Mouse (Mus musculus): ENCODE measurements around the gene Megf11. TPM values are rescaled to one million over a fixed set of nuclear protein-coding genes. Genes with fewer than 3 reads are reported as not detected.

The Megf11 gene
- polyA plus RNA-seq, 1 experiment from 2014 or later = 0.11 TPM

DNA sequence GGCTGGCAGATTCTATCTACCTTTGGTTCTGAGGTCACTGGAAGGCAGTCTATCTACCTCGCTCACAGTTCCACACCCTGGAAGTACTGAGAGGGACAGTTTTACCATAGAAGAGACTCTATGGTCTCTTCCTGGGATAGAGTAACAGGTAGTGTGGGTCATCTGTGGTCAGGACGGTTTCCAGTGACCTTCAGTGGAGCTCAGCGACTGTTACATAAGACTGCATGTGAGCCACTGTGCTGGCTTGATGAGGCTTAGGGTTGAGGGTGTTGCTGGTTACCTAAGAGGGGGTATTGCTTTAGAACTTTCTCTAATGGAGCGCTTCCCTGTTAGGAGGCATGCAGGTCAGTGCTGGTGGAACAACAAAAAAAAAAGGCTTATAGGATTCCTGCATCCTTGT, 68.8 kb downstream of the Megf11 start:
- Histone ChIP-seq H3K4me3 (ENCODE audit: low read depth, low read length) (no peak overlapping the region), H3K36me3 (replicated peaks; ENCODE audit: insufficient read depth, low read length) (no peaks in the 10 kb centered on the region), H3K27ac (ENCODE audit: low read depth) (no peak overlapping the region), H3K4me1 (ENCODE audit: insufficient read depth) (peaks cover 11% of the 10 kb centered on the region; the same call in 1 of the 2 replicates), H3K9ac (replicated peaks) (no peak overlapping the region), H3K9me3 (ENCODE audit: low read length) (no peaks in the 10 kb centered on the region), H3K27me3 (ENCODE audit: insufficient read depth, low read length) (no peaks in the 10 kb centered on the region), H3K4me2 (ENCODE audit: low read depth, low read length) (no peak overlapping the region)
- TF ChIP-seq CTCF (IDR thresholded peaks at IDR 0.05; ENCODE audit: low read depth) (no peak), EP300 (IDR thresholded peaks at IDR 0.05; ENCODE audit: low read depth) (no peak)
- WGBS (ENCODE audit: insufficient replicate concordance) = 66% methylated on average over 4 of the region's 4 CpGs
- ATAC-seq (no peak), DNase-seq (no peak)

DNA sequence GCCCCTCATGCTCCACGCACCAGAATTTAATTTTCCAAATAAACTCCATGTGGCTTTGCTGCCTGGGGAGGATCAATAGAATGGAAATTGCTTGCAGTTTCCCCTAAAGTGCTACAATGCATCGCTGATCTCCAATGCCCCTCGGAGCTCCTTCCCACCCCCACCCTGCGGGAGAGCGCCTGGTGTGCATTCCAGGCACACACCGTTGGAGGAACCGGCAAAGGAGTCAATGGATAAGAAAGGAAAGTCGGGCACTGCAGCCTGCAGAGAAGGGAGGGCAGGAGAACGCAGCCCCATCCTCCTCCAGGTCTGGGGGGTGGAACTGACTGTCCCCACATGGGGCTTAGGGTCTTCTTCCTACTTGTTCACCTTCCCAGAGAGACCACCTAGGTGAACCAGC, 70.5 kb downstream of the Megf11 start:
- WGBS (ENCODE audit: insufficient replicate concordance) = 42% methylated on average over 9 of the region's 9 CpGs
- no peak for DNase-seq
- no peak overlapping the region for H3K4me3 ChIP-seq (ENCODE audit: low read depth, low read length)
- no peaks in the 10 kb centered on the region for H3K36me3 ChIP-seq (replicated peaks; ENCODE audit: insufficient read depth, low read length)
- peaks cover 11% of the 10 kb centered on the region; the same call in 1 of the 2 replicates for H3K4me1 ChIP-seq (ENCODE audit: insufficient read depth)
- H3K27ac ChIP-seq (ENCODE audit: low read depth) = no peak overlapping the region
- ATAC-seq = no peak
- H3K4me2 ChIP-seq (ENCODE audit: low read depth, low read length) = no peak overlapping the region
- no peak overlapping the region for H3K9ac ChIP-seq (replicated peaks)
- TF ChIP-seq CTCF (IDR thresholded peaks at IDR 0.05; ENCODE audit: low read depth) = no peak
- TF ChIP-seq EP300 (IDR thresholded peaks at IDR 0.05; ENCODE audit: low read depth) = no peak
- no peaks in the 10 kb centered on the region for H3K9me3 ChIP-seq (ENCODE audit: low read length)
- H3K27me3 ChIP-seq (ENCODE audit: insufficient read depth, low read length) = no peaks in the 10 kb centered on the region

GRCm38 (mm10) chr9:64457596-64457995, 72.2 kb downstream of the Megf11 start:
- WGBS (ENCODE audit: insufficient replicate concordance) = 55% methylated on average over 7 of the region's 7 CpGs
- Histone ChIP-seq H3K4me2 (ENCODE audit: low read depth, low read length) (no peak overlapping the region), H3K27ac (ENCODE audit: low read depth) (0 out of 2 replicates have a peak overlapping the region, but pooled peaks have one; percentile 52), H3K4me3 (ENCODE audit: low read depth, low read length) (no peak overlapping the region), H3K4me1 (ENCODE audit: insufficient read depth) (peaks cover 8% of the 10 kb centered on the region; the same call in 1 of the 2 replicates), H3K27me3 (ENCODE audit: insufficient read depth, low read length) (no peaks in the 10 kb centered on the region), H3K9ac (replicated peaks) (no peak overlapping the region), H3K36me3 (replicated peaks; ENCODE audit: insufficient read depth, low read length) (no peaks in the 10 kb centered on the region), H3K9me3 (ENCODE audit: low read length) (no peaks in the 10 kb centered on the region)
- DNase-seq (no peak), ATAC-seq (no peak)
- TF ChIP-seq EP300 (IDR thresholded peaks at IDR 0.05; ENCODE audit: low read depth) = no peak
- TF ChIP-seq CTCF (IDR thresholded peaks at IDR 0.05; ENCODE audit: low read depth) = no peak

GRCm38 (mm10) chr9:64461568-64462308, 76.3 kb downstream of the Megf11 start:
- no peak for TF ChIP-seq EP300 (IDR thresholded peaks at IDR 0.05; ENCODE audit: low read depth)
- no peak for TF ChIP-seq CTCF (IDR thresholded peaks at IDR 0.05; ENCODE audit: low read depth)
- 89% methylated on average over 16 of the region's 16 CpGs for WGBS (ENCODE audit: insufficient replicate concordance)
- Histone ChIP-seq H3K27me3 (ENCODE audit: insufficient read depth, low read length) (no peaks in the 10 kb centered on the region), H3K36me3 (replicated peaks; ENCODE audit: insufficient read depth, low read length) (no peaks in the 10 kb centered on the region), H3K9me3 (ENCODE audit: low read length) (no peaks in the 10 kb centered on the region), H3K27ac (ENCODE audit: low read depth) (no peak overlapping the region), H3K4me3 (ENCODE audit: low read depth, low read length) (no peak overlapping the region), H3K4me2 (ENCODE audit: low read depth, low read length) (no peak overlapping the region), H3K4me1 (ENCODE audit: insufficient read depth) (no peaks in the 10 kb centered on the region), H3K9ac (replicated peaks) (no peak overlapping the region)
- DNase-seq (no peak), ATAC-seq (no peak)

DNA sequence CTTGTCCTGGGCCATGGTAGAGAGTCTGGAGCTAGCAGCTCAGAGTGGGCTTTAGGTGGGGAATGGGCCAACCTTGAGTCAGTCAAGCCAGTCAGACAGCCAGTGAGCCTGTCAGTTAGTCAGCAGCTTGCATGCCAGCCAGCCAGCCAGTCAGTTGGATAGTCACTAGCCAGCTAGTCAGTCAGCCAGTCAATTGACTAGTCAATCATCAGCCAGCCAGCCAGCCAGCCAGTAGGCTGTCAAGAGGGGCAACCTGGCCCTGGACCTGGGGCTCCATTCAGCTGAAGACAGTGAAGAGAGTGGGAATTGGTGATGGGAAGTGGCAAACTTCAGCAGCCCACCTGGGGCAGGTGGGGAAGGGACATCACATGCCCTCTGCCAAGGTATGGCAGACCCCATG, 77.4 kb downstream of the Megf11 start:
- H3K4me1 ChIP-seq (ENCODE audit: insufficient read depth) = no peaks in the 10 kb centered on the region
- H3K9me3 ChIP-seq (ENCODE audit: low read length) = no peaks in the 10 kb centered on the region
- H3K27me3 ChIP-seq (ENCODE audit: insufficient read depth, low read length) = no peaks in the 10 kb centered on the region
- no peak overlapping the region for H3K9ac ChIP-seq (replicated peaks)
- no peak overlapping the region for H3K4me2 ChIP-seq (ENCODE audit: low read depth, low read length)
- H3K4me3 ChIP-seq (ENCODE audit: low read depth, low read length) = no peak overlapping the region
- TF ChIP-seq EP300 (IDR thresholded peaks at IDR 0.05; ENCODE audit: low read depth) = no peak
- ATAC-seq (no peak), DNase-seq (no peak)
- no peak overlapping the region for H3K27ac ChIP-seq (ENCODE audit: low read depth)
- no peaks in the 10 kb centered on the region for H3K36me3 ChIP-seq (replicated peaks; ENCODE audit: insufficient read depth, low read length)

- Histone ChIP-seq H3K4me3 (ENCODE audit: low read depth, low read length) (no peak overlapping the region), H3K27me3 (ENCODE audit: insufficient read depth, low read length) (no peaks in the 10 kb centered on the region), H3K27ac (ENCODE audit: low read depth) (no peak overlapping the region), H3K9me3 (ENCODE audit: low read length) (no peaks in the 10 kb centered on the region), H3K4me2 (ENCODE audit: low read depth, low read length) (no peak overlapping the region), H3K4me1 (ENCODE audit: insufficient read depth) (no peaks in the 10 kb centered on the region), H3K36me3 (replicated peaks; ENCODE audit: insufficient read depth, low read length) (no peaks in the 10 kb centered on the region), H3K9ac (replicated peaks) (no peak overlapping the region)
- WGBS (ENCODE audit: insufficient replicate concordance) = 57% methylated on average over 8 of the region's 8 CpGs
- no peak for ATAC-seq
- TF ChIP-seq EP300 (IDR thresholded peaks at IDR 0.05; ENCODE audit: low read depth) = no peak
- TF ChIP-seq CTCF (IDR thresholded peaks at IDR 0.05; ENCODE audit: low read depth) = no peak
- no peak for DNase-seq
These were observed 80.7 kb downstream of the Megf11 start for GRCm38 (mm10) chr9:64466090-64466489.
